Mouse (Mus musculus) WW6 (cell line): ENCODE data around the gene Fam135a.
A peak's percentile ranks its signal among the peaks of the same experiment; 100 is the strongest.
"Not testable (repeated sequence)": the region's sequence is repeated elsewhere in the genome, so short reads cannot be mapped to it uniquely, and the experiment has no call there.

Experiments
- DNase-seq: peaks from one replicate; pipeline ENCODE4 v3.0.0-alpha.2; 2013; ENCODE audit warnings: low read depth, low spot score

Fam135a gene

GRCm38 (mm10) chr1:24068830-24069229 lies 31.3 kb downstream of the Fam135a start:
- DNase-seq: no peak

- no peak for DNase-seq
Observed at GRCm38 (mm10) chr1:24066706-24067105, 33.4 kb downstream of the Fam135a start.

- DNase-seq: no peak
Observed at GRCm38 (mm10) chr1:24055706-24056105, 44.4 kb downstream of the Fam135a start.

DNA sequence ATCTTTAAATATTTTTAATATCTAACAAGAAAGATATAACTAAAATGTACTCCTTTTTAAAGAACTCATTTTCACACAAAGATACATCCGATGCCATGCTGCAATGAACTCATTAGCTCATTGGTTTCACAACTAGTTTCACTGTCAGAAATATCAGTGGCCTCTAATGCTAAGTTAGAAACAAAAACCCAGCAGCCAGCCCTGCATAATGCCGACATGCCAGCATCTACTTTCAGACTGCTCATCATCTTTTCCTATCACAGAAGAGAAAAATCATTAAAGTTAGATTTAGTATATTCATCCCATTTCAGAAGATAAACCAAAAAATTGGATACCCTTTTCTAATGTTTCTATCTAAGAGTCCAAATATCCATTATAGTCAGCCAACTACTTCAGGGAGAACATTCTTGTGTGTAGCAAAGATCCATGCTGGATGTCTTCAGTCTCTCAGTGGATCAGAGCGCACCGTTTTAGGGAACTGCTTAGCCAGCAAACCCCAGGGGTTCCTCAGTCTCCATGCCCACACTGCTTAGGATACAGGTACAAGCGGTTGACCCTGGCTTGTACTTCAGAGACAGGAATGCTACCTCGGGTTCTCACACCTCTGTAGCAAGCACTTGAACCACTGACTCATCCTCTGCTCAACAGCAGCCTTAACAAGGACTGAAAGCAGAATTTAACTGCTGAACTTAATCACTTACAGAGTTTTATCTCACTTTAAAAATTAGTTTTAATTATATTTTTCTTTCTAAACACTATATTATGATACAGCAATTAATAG lies 53.2 kb downstream of the Fam135a start:
- DNase-seq: no peak

DNA sequence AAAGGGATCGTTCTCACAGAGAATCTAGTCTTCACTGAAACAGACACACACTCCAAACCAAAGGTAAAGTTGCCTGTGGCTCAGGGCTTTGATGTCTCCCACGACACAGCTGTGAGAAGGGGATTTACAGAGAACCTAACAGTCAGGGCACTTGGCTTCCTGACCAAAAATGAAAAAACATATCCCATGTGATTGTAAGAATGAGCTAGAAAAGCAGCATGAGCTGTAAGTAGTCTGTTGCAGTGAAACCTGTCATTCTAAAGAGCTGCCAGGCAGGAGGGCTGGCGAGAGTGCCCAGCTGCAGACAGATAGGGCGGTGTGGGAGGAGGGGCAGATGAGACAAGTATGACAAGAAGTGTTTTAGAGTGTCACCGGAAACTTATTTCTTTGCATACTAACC lies 54.5 kb downstream of the Fam135a start:
- no peak for DNase-seq

GRCm38 (mm10) chr1:24043007-24043406 lies 57.1 kb downstream of the Fam135a start:
- no peak for DNase-seq

DNA sequence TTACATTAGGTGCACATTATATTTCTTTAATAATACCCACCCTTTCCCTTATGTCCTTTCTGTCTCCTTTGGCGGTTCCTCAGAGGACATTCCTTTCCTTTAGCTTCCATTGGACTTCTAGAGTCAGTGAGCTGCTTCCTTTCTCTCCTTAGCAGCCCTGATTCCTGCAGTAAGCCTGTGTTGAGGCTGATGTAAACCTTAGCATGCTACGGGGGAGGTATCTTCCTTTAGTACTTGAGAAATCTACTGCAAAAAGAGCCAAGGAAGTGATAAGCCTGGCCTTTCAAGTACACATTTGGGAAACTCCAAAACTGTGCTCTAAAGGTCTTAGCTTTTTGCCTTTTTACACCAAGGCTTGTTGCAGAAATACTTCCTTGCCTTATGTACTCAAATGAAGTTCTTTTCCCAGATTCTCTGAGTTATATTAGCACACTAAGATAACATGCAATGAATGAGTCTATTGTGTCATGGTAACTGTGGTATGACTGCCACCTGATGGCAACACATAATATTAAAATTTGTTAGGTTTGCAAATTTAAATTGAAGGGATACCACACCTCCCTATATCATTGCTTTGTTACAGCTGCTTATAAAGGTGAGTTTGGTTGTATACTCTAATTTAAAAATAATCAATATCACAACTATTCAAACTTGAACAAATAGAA lies 66.2 kb downstream of the Fam135a start:
- no peak for DNase-seq

DNA sequence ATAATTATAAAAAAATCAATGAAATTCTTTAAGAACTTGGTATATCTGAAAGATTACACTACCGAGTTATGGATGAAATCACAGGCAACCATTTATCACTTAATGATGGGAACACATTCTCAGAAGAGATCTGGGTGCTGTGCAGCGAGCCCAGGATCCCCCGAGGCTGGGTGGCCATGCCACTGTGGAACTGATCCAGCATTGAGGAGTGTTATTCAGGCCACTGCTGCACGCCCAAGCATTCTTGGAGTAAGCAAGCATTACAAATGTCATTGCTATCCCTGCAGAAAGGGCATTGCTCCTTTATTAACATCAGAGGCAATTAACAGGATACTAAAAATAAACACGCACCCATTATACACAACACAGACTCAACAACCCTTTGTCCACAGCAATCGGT lies 89.3 kb downstream of the Fam135a start:
- no peak for DNase-seq

DNA sequence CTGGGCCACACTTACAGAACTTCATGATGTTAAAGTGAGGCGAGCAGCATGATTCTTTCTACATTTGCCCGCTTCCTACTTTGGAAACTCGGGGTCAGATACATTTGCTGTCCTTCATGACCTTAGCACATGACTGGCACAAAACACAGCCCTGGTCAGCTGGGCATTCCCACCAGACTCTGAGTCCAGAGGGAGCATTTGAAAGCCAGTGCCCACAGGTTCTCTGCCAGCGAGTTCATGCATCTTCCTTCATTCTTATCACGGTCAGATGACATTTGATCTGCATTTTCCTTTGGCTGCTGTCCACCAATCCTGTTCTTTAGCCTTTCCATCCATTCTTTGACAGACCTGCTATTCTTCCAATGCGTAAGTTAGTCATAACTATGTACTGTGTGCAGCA lies 90.1 kb downstream of the Fam135a start:
- DNase-seq: no peak

DNA sequence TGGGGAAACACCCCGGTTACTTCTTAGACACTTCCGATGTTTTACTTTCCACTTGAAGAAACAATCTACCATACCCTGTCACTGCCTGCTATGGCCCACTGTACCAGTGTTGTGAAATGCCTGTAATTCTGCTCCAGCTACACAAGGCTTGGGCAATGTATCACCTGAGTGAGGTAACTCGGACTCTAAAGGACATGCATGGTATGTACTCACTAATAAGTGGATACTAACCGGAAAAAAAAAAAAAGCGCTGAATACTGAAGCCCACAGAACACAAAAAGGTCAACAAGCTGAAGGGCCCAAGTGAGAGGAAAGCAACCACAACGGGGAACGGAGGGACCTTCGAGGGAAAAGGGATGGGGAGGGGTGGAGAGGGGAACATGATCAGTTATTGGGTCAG lies 92.5 kb downstream of the Fam135a start:
- no peak for DNase-seq

DNA sequence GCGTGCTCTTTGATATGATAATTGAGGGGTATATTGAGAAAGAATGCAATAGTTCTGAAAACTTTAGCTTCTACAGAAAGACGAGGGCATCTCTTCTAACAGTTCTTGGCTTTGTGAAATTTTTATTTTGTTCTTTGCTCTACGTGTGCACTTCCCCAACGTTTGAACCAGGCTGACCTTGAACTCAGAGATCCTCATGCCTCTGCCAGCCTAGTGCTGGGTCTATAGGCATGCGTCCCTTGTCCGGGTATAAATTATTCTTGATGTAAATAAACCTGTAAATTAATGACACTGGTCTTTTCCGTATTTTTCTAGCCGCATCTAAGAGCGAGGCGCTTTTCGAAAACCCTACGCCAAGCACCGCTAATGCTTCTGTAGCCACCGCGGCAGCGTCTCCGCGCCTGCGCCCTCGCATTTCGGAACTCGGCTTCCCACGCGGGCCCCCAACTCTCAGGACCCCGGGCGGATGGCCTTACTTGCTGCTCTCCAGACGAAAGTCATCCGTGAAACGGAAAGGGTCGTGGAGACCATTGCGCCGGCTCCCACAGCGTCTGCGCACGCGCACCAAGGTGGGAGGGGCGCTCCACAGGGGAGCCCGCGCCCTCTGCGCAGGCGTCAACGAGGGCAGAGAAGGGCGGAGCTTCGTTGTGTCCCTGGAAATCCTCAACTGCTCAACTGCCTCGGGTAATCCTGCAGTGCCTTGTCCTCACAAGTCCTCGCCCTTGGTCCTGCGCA lies 94.9 kb downstream of the Fam135a start, which contains the start of gene Sdhaf4:
Sdhaf4 (minus strand) TSS at position 587 of the 735 bp plus-strand sequence.
- peak; percentile 62 for DNase-seq

GRCm38 (mm10) chr1:23999318-23999717 lies 100.8 kb downstream of the Fam135a start:
- no peak for DNase-seq

GRCm38 (mm10) chr1:23998866-23999265 lies 101.3 kb downstream of the Fam135a start:
- no peak for DNase-seq

DNA sequence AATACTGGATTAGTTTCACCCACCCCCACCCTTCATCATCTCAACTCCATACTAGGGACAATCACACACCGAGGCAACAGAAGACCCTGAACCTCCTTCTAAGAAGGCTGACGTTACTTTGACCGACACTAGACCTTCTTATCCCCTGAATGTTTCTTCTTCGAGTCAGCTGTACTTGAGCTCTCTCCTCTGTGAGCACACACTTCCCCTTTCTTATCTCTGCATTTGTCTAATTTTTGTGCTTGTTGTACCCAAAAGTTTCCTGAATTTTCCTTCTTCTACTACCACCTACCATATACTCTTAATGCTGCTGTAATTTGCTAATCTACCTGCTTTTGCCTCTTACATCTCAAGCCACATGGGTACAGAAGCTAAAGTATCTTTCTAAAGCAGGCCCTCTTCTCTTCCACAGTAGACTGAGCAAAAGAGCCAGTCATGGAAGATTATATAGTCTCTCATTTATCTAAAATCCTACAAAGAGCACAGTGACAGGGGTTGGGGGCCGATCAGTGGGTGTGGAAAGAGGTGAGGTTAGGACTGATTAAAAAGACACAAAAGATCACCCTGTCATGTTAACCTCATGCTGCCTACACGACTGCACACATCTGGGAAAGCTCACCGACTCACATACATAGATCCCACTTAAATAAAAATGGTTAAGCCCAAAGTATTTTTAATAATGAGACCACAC lies 101.9 kb downstream of the Fam135a start:
- DNase-seq: no peak

- no peak for DNase-seq
Observed at GRCm38 (mm10) chr1:23997493-23997892, 102.6 kb downstream of the Fam135a start.

GRCm38 (mm10) chr1:23995420-23995819 lies 104.7 kb downstream of the Fam135a start:
- DNase-seq: no peak

DNA sequence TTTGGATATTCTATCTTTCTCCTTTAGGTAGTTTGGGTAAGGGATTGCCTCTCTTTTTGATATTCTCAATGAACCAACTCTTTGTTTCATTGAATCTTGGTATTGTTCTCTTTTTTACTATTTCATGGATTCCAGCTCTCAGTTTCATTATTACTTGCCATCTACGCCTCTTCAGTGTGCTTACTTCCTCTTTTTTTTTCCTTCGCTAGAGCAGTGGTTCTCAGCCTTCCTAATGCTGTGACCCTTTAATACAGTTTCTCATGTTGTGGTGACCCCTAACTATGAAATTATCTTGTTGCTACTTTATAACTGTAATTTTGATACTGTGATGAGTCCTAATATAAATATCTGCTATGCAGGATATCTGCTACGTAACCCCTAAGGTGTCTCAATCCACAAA lies 117.0 kb downstream of the Fam135a start:
- DNase-seq: no peak

DNA sequence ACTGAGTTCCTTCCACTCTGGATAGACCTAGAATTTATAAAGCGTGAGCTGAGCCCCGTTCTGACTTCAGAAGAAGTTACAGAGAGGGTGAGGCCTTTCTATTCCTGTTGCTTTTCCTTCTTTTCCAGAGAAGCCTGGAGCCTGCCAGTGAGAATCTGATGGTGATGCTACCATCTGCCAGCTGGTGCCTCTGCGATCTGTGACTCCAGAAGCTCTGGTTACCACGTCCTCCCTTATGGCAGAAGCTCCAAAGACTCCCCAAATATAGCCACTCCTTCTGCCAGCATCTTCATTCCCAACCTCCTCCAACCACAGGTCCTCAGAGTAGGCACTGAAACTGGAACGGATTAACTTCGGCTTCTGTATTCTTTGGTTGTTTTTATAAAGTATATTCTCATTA lies 121.9 kb downstream of the Fam135a start:
- DNase-seq: no peak

DNA sequence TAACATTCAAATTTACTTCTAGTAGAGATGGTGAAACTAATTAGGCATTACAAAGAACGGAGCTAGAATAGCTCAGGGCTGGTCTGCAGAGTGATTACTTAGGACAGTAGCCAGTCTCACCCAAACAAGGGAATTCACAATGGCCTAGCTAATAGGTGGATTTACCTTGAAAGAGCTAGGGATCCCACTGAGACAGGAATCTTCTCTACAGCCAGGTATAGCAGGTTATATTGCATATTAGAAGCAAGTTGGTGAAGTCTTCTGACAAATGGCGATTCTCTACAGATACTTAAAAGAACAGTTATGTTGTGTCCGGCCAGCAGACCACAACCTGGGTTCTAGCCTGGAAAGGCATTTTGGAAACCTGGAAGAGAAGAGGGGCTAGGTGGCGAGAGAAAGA lies 129.0 kb downstream of the Fam135a start:
- DNase-seq: not testable (repeated sequence)

GRCm38 (mm10) chr1:23968027-23968725 lies 132.0 kb downstream of the Fam135a start:
- DNase-seq: no peak

DNA sequence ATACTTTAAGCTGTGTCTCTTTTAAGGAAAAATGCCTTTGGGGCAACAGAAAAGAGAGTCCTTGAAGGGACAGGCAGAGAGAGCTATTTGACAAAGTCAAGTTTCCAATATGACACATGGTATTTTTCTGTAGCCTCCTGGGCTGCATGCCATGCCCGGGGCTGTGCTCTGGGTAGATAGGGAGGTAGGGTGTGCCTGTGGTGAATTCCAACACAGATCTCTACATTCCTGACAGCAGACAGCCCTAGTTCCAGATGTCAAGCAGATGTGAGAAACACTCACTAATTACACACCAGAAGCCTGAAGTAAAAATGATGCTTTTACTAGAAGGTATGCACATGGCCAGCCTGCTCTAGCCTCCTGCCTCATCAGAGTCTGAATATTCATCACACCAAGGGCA lies 133.9 kb downstream of the Fam135a start:
- no peak for DNase-seq
